Mouse (Mus musculus): ENCODE data around the gene Dmxl2.

Dmxl2 gene

DNA sequence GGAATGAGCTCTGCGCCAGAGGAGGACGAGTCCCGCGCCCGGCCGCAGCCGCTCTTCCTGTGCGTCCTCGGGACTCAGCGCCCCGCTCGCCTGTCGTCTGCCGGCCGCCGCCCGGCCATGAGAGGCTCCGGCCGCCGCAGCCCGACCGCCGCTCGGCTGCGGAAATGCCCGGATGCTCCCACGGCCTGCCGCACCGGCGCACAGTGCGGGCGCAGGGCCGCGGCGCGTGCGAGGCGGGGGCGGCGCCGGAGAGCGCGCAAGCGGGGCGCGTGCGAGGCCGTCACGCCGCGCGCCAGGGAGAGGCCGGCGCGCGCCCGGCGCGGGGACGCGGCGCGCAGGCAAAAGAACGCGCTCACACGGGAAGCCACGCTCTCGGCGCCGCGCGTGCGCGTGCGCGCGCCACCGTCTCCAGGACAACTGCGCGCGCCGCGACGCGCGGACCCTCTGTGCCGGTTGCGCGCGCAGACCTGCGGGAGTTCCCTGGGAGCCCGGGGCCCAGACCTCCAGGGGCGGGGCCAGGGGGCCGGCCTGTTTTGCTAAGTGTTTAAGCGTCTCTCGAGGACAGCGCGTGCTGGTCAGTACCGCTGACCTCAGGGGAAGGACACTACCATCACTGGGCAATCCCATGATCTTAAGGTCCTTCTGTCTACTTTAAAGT lies at the start of gene Dmxl2:
TSS of gene Dmxl2 (minus strand) at position 174 of the 658 bp plus-strand sequence.
- DNase-seq (ENCODE audit: low spot score in 2 of 2): peak; percentile 73 to 93

DNA sequence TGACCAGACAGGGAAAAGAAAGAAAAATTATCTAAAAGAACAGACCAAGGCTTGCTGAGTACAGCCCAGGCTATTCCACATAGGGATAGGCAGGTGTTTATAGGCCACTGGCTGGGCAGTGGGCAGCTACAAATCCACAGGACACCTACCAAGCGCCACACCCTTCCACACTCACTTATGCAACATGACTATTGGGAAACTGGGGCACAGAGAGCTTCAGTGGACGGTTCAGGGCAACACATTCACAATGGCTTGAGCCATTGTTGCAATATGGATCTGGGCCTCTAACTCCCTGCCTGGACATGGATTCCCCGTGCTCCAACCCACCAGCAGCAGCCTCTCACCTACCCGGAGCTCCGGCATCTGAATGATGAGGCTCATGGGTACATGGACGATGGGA lies 48.0 kb upstream of the Dmxl2 start:
- DNase-seq (ENCODE audit: low spot score in 2 of 2): no peak

DNA sequence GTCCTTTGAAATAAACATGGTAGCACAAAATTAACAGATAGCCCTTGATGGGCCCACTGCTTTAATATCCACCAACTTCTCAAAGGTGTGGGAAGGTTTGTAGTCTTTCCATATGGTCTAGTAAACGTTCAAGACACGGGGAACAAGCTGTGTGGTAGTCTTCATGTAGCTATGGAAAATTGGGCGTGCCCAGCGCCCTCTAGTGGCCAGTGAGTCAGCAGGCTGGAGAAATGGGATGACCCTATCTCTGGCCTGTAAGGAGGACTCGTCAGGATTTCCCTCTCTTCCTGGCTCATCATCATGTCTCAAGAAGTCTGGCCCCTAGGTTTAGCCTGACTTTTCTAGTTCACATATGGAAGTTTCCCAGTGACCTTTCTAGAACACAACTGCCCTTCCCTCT lies 46.1 kb upstream of the Dmxl2 start:
- peak; percentile 29 to 70 for DNase-seq (ENCODE audit: low spot score in 2 of 2)

DNA sequence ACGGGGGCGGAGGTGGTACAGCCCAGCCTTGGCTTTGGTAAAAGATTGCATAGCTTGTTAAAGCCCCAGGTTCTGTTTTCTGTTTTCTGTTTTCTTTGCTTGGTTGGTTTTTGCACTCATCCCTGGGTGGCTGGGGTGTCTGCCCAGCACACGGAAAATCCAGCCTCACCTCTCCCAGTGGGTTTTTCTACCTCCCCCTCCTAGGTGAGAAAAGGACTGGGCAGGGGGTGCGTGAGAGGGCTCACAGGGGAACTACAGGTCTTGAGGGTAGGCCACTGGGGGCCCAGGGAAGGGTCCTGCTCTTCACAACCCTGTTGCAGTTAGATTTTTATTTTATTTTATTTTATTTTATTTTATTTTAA lies 43.5 kb upstream of the Dmxl2 start:
- DNase-seq (ENCODE audit: low spot score in 2 of 2): no peak

DNA sequence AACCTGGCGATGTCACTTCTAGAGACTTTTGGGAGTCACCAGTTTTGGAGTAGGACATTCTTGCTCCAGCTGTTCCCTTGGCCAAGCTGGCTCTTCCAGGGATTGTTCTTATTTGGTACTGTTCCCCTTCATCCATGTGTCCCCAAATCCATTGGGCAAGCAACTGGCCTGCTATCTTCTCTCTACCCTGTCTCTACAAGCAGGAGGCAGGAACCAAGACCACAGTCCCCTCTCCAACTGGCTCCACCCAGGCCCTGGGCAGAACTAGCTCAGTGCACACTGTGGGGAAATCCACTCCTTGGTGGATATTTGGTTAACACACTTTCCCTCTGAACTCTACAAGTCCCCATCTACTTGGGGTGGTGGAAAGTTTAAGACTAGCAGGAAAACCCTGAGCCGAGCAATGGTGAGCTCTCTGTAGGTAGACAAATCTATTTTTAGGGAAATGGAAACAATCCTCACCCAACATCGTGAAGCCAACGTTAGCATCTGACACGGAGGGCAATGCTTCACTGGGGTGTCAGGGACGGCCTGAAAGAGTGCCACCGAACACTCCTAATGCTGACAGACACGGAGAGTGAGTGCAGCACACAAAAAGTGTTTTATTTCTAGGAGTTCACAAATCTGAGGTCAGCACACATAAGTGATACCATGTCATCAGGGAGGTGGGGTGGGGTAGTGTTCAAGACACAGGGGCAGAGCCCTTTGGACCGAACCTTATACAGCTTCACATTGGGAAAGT lies 43.0 kb upstream of the Dmxl2 start:
- DNase-seq (ENCODE audit: low spot score in 2 of 2): peak in 1 of 2 experiments; percentile 12

DNA sequence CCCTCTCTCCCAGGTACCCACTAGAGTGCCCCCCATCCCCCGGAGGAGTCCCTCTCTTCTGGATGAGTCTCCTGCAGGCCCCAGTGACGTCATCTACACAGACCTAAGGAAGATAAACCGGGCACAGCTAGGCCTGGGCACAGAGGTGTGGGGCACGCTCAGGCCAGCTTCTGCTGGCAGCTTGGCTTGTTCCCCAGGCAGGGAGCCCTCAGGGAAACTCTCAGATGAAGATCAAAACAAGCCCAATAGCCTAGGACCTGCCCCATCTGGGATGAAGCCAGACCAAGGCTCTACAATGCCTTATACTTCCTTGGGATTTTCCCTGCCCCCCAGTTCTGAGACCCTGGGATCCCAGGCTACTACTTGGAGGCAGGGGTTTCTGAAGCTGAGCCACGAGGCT lies 39.4 kb upstream of the Dmxl2 start:
- DNase-seq (ENCODE audit: low spot score in 2 of 2): no peak

DNA sequence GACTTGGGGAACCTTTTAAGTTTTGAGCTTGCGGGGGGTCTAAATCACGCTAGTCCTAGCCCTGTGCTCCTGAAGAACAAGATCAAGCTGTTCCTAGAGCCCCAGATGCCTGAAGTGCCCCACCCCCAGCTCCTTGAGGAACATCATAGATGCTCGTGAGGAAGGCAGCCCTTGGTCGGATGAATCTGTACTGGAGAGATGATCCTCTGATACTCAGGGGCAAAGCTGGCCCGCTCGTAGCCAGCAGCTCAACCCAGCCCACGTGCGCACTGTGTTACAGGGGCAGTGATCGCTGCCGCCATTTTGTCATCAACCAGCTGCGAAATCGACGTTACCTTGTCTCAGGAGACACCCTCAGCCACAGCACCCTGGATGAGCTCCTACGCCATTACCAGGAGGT lies 37.3 kb upstream of the Dmxl2 start, which contains the start of gene Sh2d7:
TSS of gene Sh2d7 (plus strand) at position 301 of the 400 bp plus-strand sequence.
- no peak for DNase-seq (ENCODE audit: low spot score in 2 of 2)

DNA sequence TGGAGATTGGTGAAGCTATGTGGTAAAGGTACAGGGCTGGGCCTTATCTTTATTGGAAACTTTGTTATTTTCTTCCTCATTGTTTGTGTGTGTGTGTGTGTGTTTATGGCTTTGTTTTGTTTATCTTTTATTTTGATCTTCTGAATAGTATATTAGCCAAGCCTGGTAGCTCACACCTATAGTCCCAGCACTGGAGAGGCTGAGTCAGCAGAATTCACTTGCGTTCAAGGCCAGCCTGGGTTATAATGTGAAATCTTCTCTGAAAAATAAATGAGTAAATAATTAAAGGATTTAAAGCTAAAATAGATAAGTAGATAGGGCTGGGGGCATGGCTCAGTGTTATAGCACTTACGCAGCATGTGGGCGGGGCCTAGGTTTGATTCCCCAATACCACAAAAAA lies 36.8 kb upstream of the Dmxl2 start:
- DNase-seq (ENCODE audit: low spot score in 2 of 2): no peak

DNA sequence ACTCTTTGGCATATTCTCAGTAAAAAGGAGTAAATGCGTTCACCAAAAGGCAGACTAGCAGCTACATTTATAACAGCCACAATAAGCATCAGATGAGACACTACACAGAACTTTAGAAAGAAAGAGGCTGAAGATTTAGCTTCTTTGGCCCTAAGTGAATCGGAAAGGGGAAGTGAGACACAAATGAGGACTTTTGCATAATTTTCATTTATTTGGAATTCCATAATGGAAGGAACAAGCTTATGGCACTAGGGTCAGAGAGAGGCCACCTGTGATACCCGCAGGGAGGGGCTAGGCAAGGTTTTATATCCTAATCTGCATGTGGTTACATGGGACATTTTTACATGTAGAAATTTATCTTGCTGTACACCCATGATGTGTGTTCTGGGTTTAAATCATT lies 36.1 kb upstream of the Dmxl2 start:
- DNase-seq (ENCODE audit: low spot score in 2 of 2): no peak

DNA sequence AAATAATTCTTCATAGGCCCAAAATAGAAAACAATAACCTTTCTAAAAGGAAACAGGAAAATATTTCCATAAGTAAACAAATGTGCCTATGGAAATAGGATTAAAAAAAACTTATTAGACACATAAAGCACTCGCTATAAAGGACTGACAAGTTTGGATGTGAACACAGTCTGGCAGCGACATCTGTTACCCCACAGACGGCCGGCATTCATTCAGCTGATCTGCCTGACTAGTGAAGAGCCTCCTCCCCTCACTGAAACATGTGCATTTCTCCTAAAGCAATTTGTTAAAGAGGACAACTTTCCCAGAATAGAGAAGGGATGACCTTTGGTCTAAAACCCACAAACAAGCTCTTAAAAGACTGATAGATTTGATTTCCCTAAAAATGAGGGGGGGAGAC lies 35.6 kb upstream of the Dmxl2 start:
- DNase-seq (ENCODE audit: low spot score in 2 of 2): no peak

DNA sequence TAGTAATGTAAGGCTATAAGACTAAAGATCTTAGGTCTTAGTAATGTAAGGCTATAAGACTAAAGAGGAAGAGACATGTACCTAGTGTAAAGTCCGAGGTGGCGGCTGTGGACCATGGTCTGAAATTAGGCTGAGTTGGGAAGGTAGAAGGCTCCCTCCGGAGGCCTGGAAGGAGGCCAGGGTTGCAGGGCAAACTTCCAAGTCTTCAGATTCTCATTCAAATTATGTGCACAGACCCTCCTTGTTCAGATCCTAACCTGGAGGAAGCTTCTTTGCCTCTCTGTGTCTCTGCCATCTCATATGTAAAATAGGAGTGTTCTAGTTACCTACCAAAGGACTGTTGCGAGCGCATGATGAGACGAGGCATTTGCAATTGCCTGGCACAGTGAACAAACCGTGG lies 34.8 kb upstream of the Dmxl2 start:
- peak in 1 of 2 experiments; percentile 67 for DNase-seq (ENCODE audit: low spot score in 2 of 2)

DNA sequence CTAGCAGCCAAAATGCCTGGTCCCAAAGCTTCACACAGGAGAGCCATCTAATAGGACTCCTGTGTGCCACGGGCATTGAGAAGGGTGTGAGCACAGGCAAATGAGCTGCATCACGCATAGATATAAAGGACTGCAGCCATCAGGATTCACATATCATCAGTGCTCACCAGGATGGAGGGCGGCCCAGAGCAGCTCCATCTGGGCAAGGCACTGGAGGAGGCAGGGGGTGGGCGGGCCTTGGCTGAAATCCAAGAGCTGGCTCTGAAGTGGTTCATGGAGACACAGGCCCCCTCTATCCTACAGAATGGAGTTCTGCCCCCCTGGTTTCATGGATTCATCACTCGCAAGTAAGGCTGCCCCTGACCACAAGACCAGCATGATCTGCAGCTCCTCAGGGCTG lies 32.5 kb upstream of the Dmxl2 start:
- peak; percentile 60 to 90 for DNase-seq (ENCODE audit: low spot score in 2 of 2)

DNA sequence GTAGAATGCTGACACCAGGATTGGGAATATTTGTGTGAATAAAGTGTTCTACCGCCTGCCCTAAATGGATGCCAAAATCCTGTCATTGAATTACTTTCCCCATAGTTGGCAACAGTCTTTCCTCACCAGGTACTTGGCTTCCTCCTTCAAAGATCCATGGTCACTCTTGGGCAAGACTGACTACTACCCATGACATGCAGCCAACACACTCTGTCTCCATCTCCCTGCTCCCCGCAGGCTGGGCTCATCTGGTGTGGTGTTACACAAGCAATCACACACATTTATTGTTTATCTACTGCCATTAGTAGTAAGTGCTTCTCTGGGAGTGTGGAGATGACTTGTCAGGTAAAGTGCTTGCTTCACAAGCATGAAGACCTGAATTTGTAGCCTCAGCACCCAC lies 31.5 kb upstream of the Dmxl2 start:
- peak in 1 of 2 experiments; percentile 23 for DNase-seq (ENCODE audit: low spot score in 2 of 2)

DNA sequence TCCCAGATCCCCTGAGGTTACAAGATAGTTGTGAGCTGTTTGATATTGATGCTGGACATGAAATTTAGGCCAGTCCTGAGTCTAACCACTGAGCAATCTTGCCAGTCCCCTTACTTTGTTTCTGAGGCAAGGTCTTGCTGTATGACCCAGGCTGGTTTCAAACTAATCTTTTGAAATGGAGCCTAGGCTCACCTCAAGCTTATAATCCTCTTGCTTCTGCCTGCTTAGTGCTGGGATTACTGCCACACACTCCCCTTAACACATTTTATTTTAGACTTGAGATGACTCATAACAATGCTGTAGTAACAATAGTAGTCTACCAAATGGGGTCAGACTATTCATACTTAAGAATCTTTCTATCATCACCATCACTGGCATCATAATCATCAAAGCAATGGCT lies 30.0 kb upstream of the Dmxl2 start:
- DNase-seq (ENCODE audit: low spot score in 2 of 2): no peak

DNA sequence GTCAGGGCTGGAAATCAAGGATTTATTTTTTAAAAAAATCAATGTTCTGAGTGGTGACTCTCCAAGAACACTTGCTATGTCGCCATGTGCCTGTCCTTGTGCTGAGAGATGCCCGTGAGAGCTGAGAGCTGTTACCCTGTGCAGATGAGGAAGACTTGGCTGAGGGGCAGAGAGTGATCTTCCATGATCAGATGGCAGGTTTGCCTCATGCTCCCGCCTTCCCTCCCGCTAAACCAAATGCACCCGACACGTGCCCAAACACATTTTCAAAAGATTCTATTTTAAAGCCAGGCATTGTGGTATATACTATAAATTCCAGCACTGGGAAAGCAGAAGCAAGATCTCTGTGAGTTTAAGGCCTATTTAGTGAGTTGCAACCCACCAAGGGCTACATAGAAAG lies 29.4 kb upstream of the Dmxl2 start:
- DNase-seq (ENCODE audit: low spot score in 2 of 2): no peak

DNA sequence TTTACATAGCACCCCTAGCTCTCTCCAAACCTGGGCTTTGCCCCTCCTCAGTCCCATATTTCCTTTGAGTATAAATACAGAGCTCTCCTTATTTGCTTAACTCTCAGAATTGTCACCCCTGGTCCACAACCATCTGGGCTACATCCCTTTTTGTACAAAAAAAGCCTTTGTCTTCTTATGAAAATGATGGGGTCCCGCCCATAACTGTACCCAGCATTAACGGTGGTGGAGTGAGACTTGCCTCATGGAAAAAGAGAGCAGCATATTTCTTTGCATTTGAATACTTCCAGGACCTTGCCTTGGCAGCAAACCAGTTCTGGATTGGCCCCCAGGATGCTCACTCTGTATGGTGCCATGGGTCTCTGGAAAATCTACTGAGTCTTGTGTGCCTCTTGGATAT lies 28.5 kb upstream of the Dmxl2 start:
- DNase-seq (ENCODE audit: low spot score in 2 of 2): no peak

DNA sequence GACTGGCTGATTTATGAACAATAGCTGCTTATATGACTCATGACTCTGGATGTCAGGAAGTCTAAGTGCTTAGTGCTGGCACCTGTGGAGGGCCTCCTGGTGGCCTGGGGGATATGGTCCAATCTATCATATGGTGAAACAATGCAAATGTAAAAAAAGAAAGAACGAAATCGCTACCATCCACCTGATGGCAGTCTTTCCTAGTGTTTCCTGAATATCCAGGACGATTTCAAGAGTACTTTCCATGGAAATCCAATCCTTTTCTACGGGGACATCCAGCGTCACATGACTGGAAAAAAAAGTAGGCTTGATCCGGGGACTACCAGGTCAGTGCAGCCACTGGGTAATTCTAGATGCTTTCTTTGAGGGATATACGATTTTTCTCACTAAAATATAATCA lies 26.3 kb upstream of the Dmxl2 start:
- no peak for DNase-seq (ENCODE audit: low spot score in 2 of 2)

DNA sequence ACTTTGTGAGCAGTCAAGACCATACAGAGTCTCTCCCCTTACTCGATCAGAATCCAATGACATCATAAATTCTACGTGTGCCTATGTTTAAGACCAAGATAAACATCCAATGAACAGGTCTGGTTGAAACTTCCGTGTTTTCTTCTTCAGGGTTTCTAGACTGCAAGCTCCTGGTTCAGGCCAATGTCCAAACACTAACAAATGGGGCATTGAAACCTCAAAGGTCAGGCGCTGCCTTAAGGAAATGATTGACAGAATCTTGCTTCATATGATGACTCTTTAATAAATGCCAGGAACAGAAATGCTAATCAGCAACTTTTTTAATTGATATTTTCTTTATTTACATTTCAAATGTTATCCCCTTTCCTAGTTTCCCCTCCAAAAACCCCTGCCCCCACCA lies 18.9 kb upstream of the Dmxl2 start:
- no peak for DNase-seq (ENCODE audit: low spot score in 2 of 2)

DNA sequence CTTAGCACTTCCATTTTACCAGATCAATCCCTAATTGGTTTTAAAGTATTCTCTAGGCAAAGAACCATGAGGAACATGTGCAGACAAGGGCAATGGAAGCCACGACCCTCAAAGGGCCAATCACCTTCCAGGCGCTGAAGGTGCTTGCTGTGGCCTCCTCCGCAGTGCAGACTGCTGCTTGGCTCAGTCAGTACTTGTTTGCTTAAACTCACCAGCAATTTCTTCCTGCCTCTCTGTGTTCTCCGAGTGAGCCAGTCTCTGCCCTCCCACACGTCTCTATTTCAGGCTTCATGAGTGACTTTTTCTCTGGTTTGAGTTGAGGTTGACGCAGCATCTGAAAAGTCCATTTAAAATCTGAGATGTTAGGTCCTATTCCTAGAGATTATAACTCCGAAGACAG lies 17.5 kb upstream of the Dmxl2 start:
- DNase-seq (ENCODE audit: low spot score in 2 of 2): no peak

DNA sequence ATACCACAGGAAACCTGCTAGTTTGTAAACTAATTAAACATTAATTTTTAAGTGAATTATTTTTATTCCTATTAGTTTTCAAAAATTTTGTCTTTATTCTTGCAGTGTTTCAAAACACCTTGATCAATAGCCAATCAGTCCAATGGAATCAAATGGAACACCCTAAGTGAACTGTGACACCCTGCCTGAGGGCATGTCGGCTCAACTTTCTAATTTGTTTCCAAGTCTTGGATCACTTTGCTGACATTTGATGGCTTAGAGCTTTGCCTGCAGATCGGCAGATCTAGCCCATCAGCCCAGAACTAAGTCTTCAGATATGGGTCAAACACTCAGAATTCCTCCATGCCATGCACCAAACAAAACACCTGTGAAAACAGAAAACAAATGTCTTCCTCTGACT lies 14.6 kb upstream of the Dmxl2 start:
- DNase-seq (ENCODE audit: low spot score in 2 of 2): no peak

DNA sequence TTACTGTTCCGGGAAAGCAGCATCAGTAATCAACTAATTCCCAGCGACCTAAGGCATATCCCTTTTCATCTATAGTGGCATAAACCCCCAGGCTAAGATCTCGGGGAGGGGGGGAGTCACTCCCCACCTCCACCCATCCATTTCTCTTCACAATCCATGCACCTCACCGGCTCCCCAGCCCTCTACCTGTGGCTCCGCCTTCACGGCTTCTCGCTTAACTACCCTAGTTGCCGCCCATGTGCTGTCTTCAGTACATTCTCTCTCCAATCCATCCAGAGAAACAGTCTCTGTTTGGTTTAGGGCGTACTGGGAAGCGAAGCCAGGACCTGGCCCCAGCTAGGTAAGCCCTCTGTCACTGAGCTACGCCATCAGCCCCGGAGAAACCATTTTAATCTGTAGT lies 1.4 kb upstream of the Dmxl2 start:
- no peak for DNase-seq (ENCODE audit: low spot score in 2 of 2)

DNA sequence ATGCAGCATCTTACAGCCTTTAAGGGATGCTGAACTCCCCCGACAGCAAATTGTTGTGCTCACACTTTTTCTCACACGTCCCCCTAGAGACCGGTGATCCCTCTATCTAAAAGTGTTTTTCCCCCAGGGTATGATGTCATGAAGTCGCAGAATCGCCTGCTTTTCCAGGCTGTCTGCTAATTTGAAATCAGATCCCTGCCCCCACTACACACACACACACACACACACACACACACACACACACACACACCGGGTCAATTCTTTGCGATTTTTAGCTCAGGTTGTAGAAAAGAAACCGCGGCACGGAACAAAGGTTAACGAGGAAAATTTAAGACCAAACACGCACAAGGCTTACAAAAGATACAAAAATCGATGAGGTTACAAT lies 677 bp upstream of the Dmxl2 start:
- DNase-seq (ENCODE audit: low spot score in 2 of 2): no peak

DNA sequence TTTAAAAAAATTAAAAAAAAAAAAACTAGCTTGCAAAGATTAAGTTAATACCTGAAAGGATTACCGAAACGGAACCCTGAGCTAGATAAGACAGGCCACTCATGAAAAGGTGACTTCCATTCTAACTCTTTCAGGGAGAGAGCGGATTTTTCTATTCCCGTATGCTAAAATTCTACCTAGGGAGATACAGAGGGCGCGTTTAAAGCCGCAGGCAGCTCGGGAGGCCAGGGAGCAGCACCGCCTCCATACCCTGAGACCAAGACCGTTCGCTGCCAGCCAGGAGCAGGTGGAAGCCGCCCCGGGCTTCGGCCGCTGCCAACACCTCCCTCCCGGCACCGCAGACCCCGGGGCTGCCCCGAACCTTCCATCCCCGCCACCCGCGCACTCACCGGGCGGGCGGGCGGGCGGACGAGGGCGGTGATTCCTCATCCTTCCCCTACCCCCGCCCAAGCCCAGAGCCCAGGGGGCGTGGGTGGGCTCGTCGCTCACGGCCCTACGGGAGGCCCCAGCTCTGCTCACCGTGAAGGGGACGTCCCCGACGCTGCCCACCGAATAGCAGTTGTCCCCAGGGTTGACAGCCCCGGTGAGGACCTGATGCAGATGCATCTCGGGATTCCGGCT lies 484 bp downstream of the Dmxl2 start:
- peak in 1 of 2 experiments; percentile 35 for DNase-seq (ENCODE audit: low spot score in 2 of 2)

Data from cerebellum, postnatal 4 days (tissue).